Mouse (Mus musculus) small intestine, adult 2 months (tissue): ENCODE data around the gene Atp9a.

Experiments used
- CTCF ChIP-seq: fragments of 200-500 bp; IDR thresholded peaks from 2 replicates; pipeline ENCODE4 v1.5.1; 2012; ENCODE audit warnings: low read depth, mild to moderate bottlenecking, control low read depth, inconsistent platforms, low read length, moderate library complexity, mixed read lengths; ENCODE audit not compliant: insufficient replicate concordance, insufficient read length; ENCODE audit errors: extremely low read depth
- POLR2A ChIP-seq: fragments of 200-500 bp; IDR thresholded peaks from 2 replicates; pipeline ENCODE4 v1.6.1; 2012; ENCODE audit warnings: low read depth, mild to moderate bottlenecking, control low read depth, inconsistent platforms, low read length, moderate library complexity

DNA sequence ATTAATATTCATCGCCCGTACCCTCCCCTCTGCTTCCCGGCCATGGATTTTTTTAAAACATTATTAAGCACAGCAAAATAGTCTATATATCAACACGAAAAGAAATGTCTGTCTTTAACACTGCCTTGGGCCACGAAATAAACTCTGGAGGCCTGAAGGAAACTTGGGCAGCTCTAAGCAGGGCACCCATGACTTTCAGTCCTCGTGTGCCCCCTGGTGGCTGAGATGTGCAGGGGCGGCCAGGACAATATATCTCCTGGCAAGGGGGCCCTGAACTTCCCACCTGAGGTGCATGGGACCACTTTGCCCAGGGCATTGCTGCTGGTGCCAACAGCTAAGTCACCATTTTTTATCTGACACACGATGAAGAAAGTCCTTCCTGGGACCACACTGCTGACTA, 113.4 kb downstream of the Atp9a start:
- TF ChIP-seq CTCF, result peak; percentile 93
- peak; percentile 33; the same call in 1 of the 2 replicates for TF ChIP-seq POLR2A
